Mouse (Mus musculus): Measurements from ENCODE around the gene Pak1.

DNA sequence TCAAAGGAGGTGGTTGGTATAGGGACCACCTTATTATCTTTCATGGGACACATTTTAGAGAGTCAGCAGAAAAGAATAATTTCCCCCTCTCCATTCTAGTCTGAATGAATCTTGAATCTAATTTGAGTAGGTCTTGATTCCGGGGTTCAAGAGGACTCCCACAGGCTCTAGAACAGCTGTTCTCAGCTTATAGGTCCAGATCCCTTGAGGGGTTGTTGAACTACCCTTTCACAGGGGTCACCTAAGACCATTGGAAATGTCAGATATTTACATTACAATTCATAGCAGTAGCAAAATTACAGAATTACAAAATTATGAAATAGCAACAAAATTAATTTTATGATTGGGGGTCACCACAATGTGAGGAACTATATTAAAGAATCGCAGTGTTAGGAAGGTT lies 54.0 kb downstream of the Pak1 start:
- TF ChIP-seq CTCF (IDR thresholded peaks at IDR 0.05; ENCODE audit: borderline replicate concordance, insufficient read depth, low read length) = no peak
- no peak for TF ChIP-seq POLR2A (IDR thresholded peaks at IDR 0.05; ENCODE audit: low read depth, low read length)

Data from embryonic fibroblast, embryonic 13.5 days (primary cell).